Mouse (Mus musculus): ENCODE data around the gene Aldh1l1.
"Not testable (repeated sequence)": the region's sequence is repeated elsewhere in the genome, so short reads cannot be mapped to it uniquely, and the experiment has no call there.

Gene Aldh1l1

DNA sequence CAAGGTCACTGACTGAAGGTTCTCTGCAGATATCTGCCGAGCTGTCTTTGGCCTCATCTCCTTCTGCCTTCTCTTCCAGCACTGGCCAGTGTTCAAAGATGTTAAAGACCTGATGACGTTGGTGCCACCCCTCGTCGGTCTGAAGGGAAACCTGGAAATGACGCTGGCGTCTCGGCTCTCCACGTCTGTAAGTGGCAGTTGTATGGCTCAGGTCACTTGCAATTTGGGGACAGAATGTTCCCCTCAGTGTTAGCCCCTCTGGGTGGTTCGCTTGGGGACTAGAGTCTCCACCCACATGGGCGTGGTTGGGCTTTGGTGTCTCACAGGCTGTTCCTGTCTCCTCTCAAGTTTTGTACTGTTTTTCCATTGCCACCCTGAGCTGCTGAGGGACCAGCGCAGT lies 138.5 kb downstream of the Aldh1l1 start:
- no peak for DNase-seq

DNA sequence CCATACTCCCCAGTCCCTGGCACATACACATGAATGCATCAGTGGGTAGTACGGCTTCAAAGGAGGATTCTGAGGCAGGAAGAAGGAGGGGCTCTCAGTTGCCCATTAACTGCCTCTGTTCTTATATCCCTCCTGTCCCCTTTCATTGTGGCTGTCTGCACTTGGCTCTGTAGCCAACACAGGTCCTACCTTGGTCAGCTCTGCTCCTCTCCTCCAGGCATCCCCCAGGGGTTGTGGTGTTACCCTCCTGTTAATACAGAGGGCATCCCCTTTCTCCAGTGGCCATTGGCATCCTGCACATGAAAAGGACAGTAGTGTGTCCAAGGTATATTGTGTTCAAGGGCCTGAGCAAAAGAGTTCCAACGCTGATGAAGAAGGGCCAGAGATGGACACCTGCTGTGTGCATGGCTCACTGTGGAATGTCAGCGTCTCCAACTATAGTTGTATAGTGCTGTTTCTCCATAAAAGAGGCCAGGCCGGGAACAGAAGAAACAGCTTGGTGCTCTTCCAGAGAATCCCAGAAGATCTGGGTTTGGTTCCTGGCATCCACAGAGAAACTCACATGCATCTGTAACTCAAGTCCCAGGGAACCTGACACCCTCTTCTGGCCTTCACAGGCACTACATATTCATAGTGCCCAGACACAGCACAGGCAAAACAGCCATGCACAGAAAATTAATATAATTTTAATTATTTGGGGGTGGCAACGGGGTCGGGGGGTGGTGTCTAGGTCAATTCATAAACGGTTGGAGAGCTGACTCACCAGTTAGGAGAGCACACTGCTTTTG lies 139.2 kb downstream of the Aldh1l1 start:
- no peak for DNase-seq

DNA sequence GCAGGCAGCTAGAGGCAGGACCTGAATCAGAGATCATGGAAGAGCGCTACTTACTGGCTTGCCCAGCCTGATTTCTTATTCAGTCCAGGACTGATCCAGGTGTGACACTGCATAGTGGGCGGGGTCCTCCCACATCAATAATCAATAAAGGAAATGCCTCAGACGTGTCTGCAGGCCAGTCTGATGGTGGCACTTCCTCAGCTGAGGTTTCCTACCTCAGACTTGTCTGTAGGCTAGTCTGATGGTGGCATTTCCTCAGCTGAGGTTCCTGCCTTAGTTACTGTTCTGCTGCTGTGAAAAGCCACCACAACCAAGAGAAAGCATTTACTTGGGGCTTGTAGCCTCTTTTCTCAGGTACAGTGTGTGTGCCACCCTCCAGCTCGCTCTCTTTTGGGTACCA lies 141.3 kb downstream of the Aldh1l1 start:
- no peak for DNase-seq

GRCm38 (mm10) chr6:90629506-90629905 lies 143.3 kb downstream of the Aldh1l1 start:
- DNase-seq: no peak

- DNase-seq: no peak
Observed at GRCm38 (mm10) chr6:90630427-90630826, 144.2 kb downstream of the Aldh1l1 start.

DNA sequence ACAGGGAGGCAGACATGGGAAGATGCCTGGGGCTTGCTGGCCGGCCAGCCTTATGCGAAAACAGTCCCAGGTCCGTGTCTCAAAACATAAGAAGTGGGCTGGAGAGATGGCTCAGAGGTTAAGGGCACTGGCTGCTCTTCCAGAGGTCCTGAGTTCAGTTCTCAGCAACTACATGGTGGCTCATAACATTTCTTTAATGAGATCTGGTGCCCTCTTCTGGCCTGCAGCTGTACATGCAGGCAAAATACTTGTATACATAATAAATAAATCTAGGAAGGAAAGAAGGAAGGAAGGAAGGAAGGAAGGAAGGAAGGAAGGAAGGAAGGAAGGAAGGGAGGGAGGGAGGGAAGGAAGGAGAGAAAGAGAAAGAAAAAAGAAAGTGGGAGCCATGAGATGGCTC lies 146.3 kb downstream of the Aldh1l1 start:
- not testable (repeated sequence) for DNase-seq

- DNase-seq: no peak
Observed at GRCm38 (mm10) chr6:90635081-90635480, 148.9 kb downstream of the Aldh1l1 start.

GRCm38 (mm10) chr6:90635611-90636010 lies 149.4 kb downstream of the Aldh1l1 start:
- no peak for DNase-seq

DNA sequence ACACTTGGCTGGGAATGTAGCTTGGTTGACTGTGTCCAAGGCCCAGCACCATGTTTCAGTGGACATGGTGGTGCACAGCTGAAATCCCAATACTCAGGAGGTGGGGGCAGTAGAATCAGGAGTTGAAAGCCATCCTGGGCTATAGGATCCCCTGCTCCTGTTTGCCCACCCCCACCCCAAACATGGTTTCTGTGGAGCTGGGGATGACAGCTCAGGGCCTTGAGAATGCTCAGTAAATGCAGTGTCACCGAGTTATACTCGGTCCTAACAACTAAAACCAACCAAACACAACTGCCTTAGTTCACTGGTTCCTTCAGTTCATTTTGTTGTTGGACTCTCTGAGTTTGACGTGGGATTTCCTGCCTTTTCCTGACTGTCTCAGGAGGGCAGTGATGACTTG lies 156.8 kb downstream of the Aldh1l1 start:
- DNase-seq: no peak

- DNase-seq: no peak
Observed at GRCm38 (mm10) chr6:90644965-90645364, 158.7 kb downstream of the Aldh1l1 start.

DNA sequence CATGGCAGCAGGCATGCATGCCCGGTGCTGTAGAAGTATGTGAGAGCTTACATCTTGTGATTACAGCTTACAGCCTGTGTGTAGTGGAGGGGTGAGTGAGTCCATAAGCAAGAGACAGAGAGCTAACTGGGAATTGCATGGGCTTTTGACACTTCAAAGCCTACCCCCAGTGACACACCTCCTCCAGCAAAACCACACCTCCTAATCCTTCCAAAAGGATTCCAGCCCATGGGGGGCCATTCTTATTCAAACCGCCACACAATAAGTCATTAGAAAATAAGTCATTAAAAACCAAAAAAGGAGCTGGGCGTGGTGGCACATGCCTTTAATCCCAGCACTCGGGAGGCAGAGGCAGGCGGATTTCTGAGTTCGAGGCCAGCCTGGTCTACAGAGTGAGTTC lies 162.2 kb downstream of the Aldh1l1 start:
- no peak for DNase-seq

DNA sequence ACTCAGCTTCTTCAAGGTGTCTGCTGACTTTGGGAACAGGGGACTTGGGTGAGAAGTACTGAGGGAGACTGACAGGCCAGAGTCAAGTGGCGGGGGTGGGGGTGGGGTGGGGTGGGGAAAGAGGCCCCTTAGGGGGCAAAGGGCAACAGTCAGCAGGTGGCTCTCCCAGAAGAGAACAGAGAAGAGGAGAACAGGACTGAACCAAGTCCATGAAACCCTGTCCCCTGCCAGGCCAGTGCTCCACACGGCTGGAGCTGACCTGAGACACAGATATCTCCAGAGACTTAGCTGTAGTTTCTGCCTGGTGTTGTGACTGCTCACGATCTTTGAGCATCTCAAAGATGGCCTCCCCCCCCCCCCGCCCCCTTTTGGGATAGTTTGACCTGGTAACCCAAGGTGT lies 163.1 kb downstream of the Aldh1l1 start:
- no peak for DNase-seq

Data from kidney, adult 9 months (tissue).